Mouse (Mus musculus) hindbrain, embryonic 11.5 days (tissue): Measurements from ENCODE around the gene Stard13. TPM values are rescaled to one million over a fixed set of nuclear protein-coding genes. Genes with fewer than 3 reads are reported as not detected.

Experiments
- ATAC-seq: fragments of 200-750 bp; cut with Nextera tagmentation; 2 replicates; pipeline ENCODE4 v1.8.0; 2017; ENCODE audit warnings: mild to moderate bottlenecking, moderate TSS enrichment, moderate library complexity; ENCODE audit not compliant: low FRiP score
- DNase-seq: peaks from one replicate; pipeline ENCODE4 v3.0.0-alpha.2; 2015; ENCODE audit warnings: low spot score
- H3K27ac ChIP-seq: fragments of 300-500 bp; sonication (generic); 2 replicates; pipeline ENCODE4 v1.5.1; 2014; ENCODE audit warnings: mild to moderate bottlenecking, low read depth, low read length
- H3K27me3 ChIP-seq: fragments of 300-500 bp; sonication (generic); 2 replicates; pipeline ENCODE4 v1.6.1; 2014; ENCODE audit warnings: mild to moderate bottlenecking, low read length, moderate library complexity, mixed read lengths; ENCODE audit not compliant: control insufficient read depth, insufficient read depth
- H3K36me3 ChIP-seq: fragments of 300-500 bp; sonication (generic); 2 replicates; pipeline ENCODE4 v1.6.1; 2014; ENCODE audit warnings: mild to moderate bottlenecking, low read length, moderate library complexity, mixed read lengths; ENCODE audit not compliant: control insufficient read depth, insufficient read depth
- H3K4me1 ChIP-seq: fragments of 300-500 bp; sonication (generic); replicated peaks from 2 replicates; pipeline ENCODE4 v1.6.1; 2014; ENCODE audit warnings: low read length, mixed read lengths; ENCODE audit not compliant: control insufficient read depth, insufficient read depth
- H3K4me2 ChIP-seq: fragments of 300-500 bp; sonication (generic); replicated peaks from 2 replicates; pipeline ENCODE4 v1.6.1; 2014; ENCODE audit warnings: mild to moderate bottlenecking, low read depth, low read length
- H3K4me3 ChIP-seq: fragments of 300-500 bp; sonication (generic); 2 replicates; pipeline ENCODE4 v1.5.1; 2014; ENCODE audit warnings: low read depth, low read length
- H3K9ac ChIP-seq: fragments of 300-500 bp; sonication (generic); 2 replicates; pipeline ENCODE4 v1.6.1; 2014; ENCODE audit warnings: low read depth, low read length
- H3K9me3 ChIP-seq: fragments of 300-500 bp; sonication (generic); 2 replicates; pipeline ENCODE4 v1.6.1; 2016; ENCODE audit warnings: low read length; ENCODE audit not compliant: control insufficient read depth
- WGBS: fragments of 180-500 bp; shearing (Covaris S2); extraction: QIAGEN DNeasy Blood & Tissue Kit; methylation state at CpG from one replicate; pipeline ENCODE4 v1.1.7; 2014; 5-methylcytosine and 5-hydroxymethylcytosine counted together
- polyA plus RNA-seq: library from polyadenylated mRNA; unstranded; fragments of >200 nt; fragmentation: Nextera tagmentation; extraction: Ambion mirVana; gene quantifications from 2 replicates; pipeline ENCODE4 v1.2.1, GENCODE M21; 2014

Gene Stard13
- polyA plus RNA-seq, 1 experiment from 2014 or later, result 4.3 TPM

GRCm38 (mm10) chr5:151086425-151087202 lies 147.0 kb downstream of the Stard13 start:
- H3K4me1 ChIP-seq, result no peaks in the 10 kb centered on the region
- no peak overlapping the region for H3K4me3 ChIP-seq
- no peaks in the 10 kb centered on the region for H3K36me3 ChIP-seq
- H3K4me2 ChIP-seq, result no peak overlapping the region
- no peaks in the 10 kb centered on the region for H3K9me3 ChIP-seq
- DNase-seq, result no peak
- H3K27me3 ChIP-seq, result no peaks in the 10 kb centered on the region
- H3K9ac ChIP-seq, result no peak overlapping the region
- no peak overlapping the region for H3K27ac ChIP-seq
- ATAC-seq, result no peak
- 69% methylated on average over 9 of the region's 9 CpGs for WGBS

GRCm38 (mm10) chr5:151085749-151086148 lies 147.9 kb downstream of the Stard13 start:
- 78% methylated on average over 8 of the region's 8 CpGs for WGBS
- no peaks in the 10 kb centered on the region for H3K36me3 ChIP-seq
- no peak overlapping the region for H3K4me2 ChIP-seq
- H3K4me1 ChIP-seq, result no peaks in the 10 kb centered on the region
- ATAC-seq (no peak), DNase-seq (no peak)
- H3K9ac ChIP-seq, result no peak overlapping the region
- no peaks in the 10 kb centered on the region for H3K9me3 ChIP-seq
- no peak overlapping the region for H3K4me3 ChIP-seq
- no peak overlapping the region for H3K27ac ChIP-seq
- H3K27me3 ChIP-seq, result no peaks in the 10 kb centered on the region

- Histone ChIP-seq H3K27ac (no peak overlapping the region), H3K9me3 (no peaks in the 10 kb centered on the region), H3K4me3 (no peak overlapping the region), H3K36me3 (no peaks in the 10 kb centered on the region), H3K27me3 (no peaks in the 10 kb centered on the region), H3K9ac (no peak overlapping the region), H3K4me2 (no peak overlapping the region), H3K4me1 (no peaks in the 10 kb centered on the region)
- DNase-seq (no peak), ATAC-seq (no peak)
- 92% methylated on average over 4 of the region's 4 CpGs for WGBS
Measured at GRCm38 (mm10) chr5:151080276-151080675, 153.4 kb downstream of the Stard13 start.

- Histone ChIP-seq H3K27ac (no peak overlapping the region), H3K9ac (no peak overlapping the region), H3K9me3 (no peaks in the 10 kb centered on the region), H3K36me3 (no peaks in the 10 kb centered on the region), H3K4me3 (no peak overlapping the region), H3K4me1 (no peaks in the 10 kb centered on the region), H3K27me3 (no peaks in the 10 kb centered on the region), H3K4me2 (no peak overlapping the region)
- ATAC-seq (no peak), DNase-seq (no peak)
- WGBS, result 100% methylated on average over 2 of the region's 2 CpGs
Measured at GRCm38 (mm10) chr5:151077953-151078352, 155.7 kb downstream of the Stard13 start.

GRCm38 (mm10) chr5:151076917-151077316 lies 156.7 kb downstream of the Stard13 start:
- no peak overlapping the region for H3K9ac ChIP-seq
- ATAC-seq, result no peak
- no peak overlapping the region for H3K4me3 ChIP-seq
- H3K27ac ChIP-seq, result no peak overlapping the region
- no peak for DNase-seq
- no peaks in the 10 kb centered on the region for H3K4me1 ChIP-seq
- no peaks in the 10 kb centered on the region for H3K9me3 ChIP-seq
- no peaks in the 10 kb centered on the region for H3K27me3 ChIP-seq
- H3K4me2 ChIP-seq, result no peak overlapping the region
- no peaks in the 10 kb centered on the region for H3K36me3 ChIP-seq
- 66% methylated on average over 3 of the region's 3 CpGs for WGBS

GRCm38 (mm10) chr5:151074282-151074681 lies 159.4 kb downstream of the Stard13 start:
- DNase-seq (no peak), ATAC-seq (no peak)
- no peak overlapping the region for H3K4me3 ChIP-seq
- no peaks in the 10 kb centered on the region for H3K27me3 ChIP-seq
- H3K36me3 ChIP-seq, result no peaks in the 10 kb centered on the region
- no peak overlapping the region for H3K4me2 ChIP-seq
- H3K27ac ChIP-seq, result no peak overlapping the region
- H3K4me1 ChIP-seq, result no peaks in the 10 kb centered on the region
- 72% methylated on average over 4 of the region's 4 CpGs for WGBS
- no peak overlapping the region for H3K9ac ChIP-seq
- no peaks in the 10 kb centered on the region for H3K9me3 ChIP-seq

GRCm38 (mm10) chr5:151071430-151071829 lies 162.2 kb downstream of the Stard13 start:
- 73% methylated on average over 6 of the region's 6 CpGs for WGBS

GRCm38 (mm10) chr5:151070896-151071295 lies 162.7 kb downstream of the Stard13 start:
- Histone ChIP-seq H3K4me2 (no peak overlapping the region), H3K4me1 (no peaks in the 10 kb centered on the region), H3K9ac (no peak overlapping the region), H3K27me3 (no peaks in the 10 kb centered on the region), H3K9me3 (no peaks in the 10 kb centered on the region), H3K36me3 (no peaks in the 10 kb centered on the region), H3K27ac (no peak overlapping the region), H3K4me3 (no peak overlapping the region)
- 65% methylated on average over 6 of the region's 6 CpGs for WGBS
- ATAC-seq (no peak), DNase-seq (no peak)

More at GRCm38 (mm10) chr5:151071430-151071829, 162.2 kb downstream of the Stard13 start:
- H3K9ac ChIP-seq, result no peak overlapping the region
- H3K4me2 ChIP-seq, result no peak overlapping the region
- H3K36me3 ChIP-seq, result no peaks in the 10 kb centered on the region
- H3K4me1 ChIP-seq, result no peaks in the 10 kb centered on the region
- H3K9me3 ChIP-seq, result no peaks in the 10 kb centered on the region
- ATAC-seq (no peak), DNase-seq (no peak)
- H3K27me3 ChIP-seq, result no peaks in the 10 kb centered on the region
- no peak overlapping the region for H3K4me3 ChIP-seq
- no peak overlapping the region for H3K27ac ChIP-seq

- no peaks in the 10 kb centered on the region for H3K4me1 ChIP-seq
- ATAC-seq (no peak), DNase-seq (no peak)
- H3K9me3 ChIP-seq, result no peaks in the 10 kb centered on the region
- no peak overlapping the region for H3K4me3 ChIP-seq
- no peaks in the 10 kb centered on the region for H3K27me3 ChIP-seq
- WGBS, result 93% methylated on average over 2 of the region's 2 CpGs
- H3K9ac ChIP-seq, result no peak overlapping the region
- no peak overlapping the region for H3K4me2 ChIP-seq
- no peaks in the 10 kb centered on the region for H3K36me3 ChIP-seq
- no peak overlapping the region for H3K27ac ChIP-seq
Measured at GRCm38 (mm10) chr5:151069569-151069968, 164.1 kb downstream of the Stard13 start.
